Mouse (Mus musculus) midbrain, embryonic 10.5 days (tissue): ENCODE results near the gene Phf23. TPM values are rescaled to one million over a fixed set of nuclear protein-coding genes. Genes with fewer than 3 reads are reported as not detected.
A peak's percentile ranks its signal among the peaks of the same experiment; 100 is the strongest.
"Not testable (repeated sequence)": the region's sequence is repeated elsewhere in the genome, so short reads cannot be mapped to it uniquely, and the experiment has no call there.

Experiments used
- DNase-seq: peaks from one replicate; pipeline ENCODE4 v3.0.0-alpha.2; 2017; ENCODE audit warnings: low spot score
- H3K27ac ChIP-seq: fragments of 300-500 bp; sonication (generic); replicated peaks from 2 replicates; pipeline ENCODE4 v1.5.1; 2016; ENCODE audit warnings: mild to moderate bottlenecking
- H3K27me3 ChIP-seq: fragments of 300-500 bp; sonication (generic); 2 replicates; pipeline ENCODE4 v1.6.1; 2016; ENCODE audit warnings: low read depth, mild to moderate bottlenecking; ENCODE audit not compliant: poor library complexity, severe bottlenecking
- H3K36me3 ChIP-seq: fragments of 300-500 bp; sonication (generic); 2 replicates; pipeline ENCODE4 v1.6.1; 2016; ENCODE audit warnings: mild to moderate bottlenecking, moderate library complexity
- H3K4me1 ChIP-seq: fragments of 300-500 bp; sonication (generic); 2 replicates; pipeline ENCODE4 v1.6.1; 2016
- H3K4me3 ChIP-seq: fragments of 300-500 bp; sonication (generic); 2 replicates; pipeline ENCODE4 v1.5.1; 2016; ENCODE audit warnings: mild to moderate bottlenecking, moderate library complexity
- H3K9me3 ChIP-seq: fragments of 300-500 bp; sonication (generic); replicated peaks from 2 replicates; pipeline ENCODE4 v1.6.1; 2016; ENCODE audit warnings: mild to moderate bottlenecking
- WGBS: fragments of 180-500 bp; shearing (Covaris S2); methylation state at CpG from one replicate; pipeline ENCODE4 v1.1.7; 2016; 5-methylcytosine and 5-hydroxymethylcytosine counted together
- polyA plus RNA-seq: library from polyadenylated mRNA; unstranded; fragments of >200 nt; fragmentation: Nextera tagmentation; extraction: Ambion mirVana; gene quantifications from 2 replicates; pipeline ENCODE4 v1.2.1, GENCODE M21; 2016

Phf23 gene
- 95.1 and 96.3 TPM in 2 replicates for polyA plus RNA-seq

GRCm38 (mm10) chr11:69995391-69995960 lies at the start of gene Phf23:
Gene Phf23, plus strand, starts transcription at chr11:69995777.
- peak within 1 kb of the TSS; percentile 98 for H3K27ac ChIP-seq
- under 1% methylated on average over 36 of the region's 36 CpGs for WGBS
- no peaks in the 10 kb centered on the region for H3K27me3 ChIP-seq
- peak; percentile 99 for DNase-seq
- H3K9me3 ChIP-seq: no peaks in the 10 kb centered on the region
- peaks cover 50% of the 10 kb centered on the region for H3K36me3 ChIP-seq
- H3K4me1 ChIP-seq: peaks cover 53% of the 10 kb centered on the region
- peak within 1 kb of the TSS; percentile 97 for H3K4me3 ChIP-seq

- H3K27ac ChIP-seq: no peak overlapping the region
- H3K27me3 ChIP-seq: peaks cover 15% of the 10 kb centered on the region
- peak overlapping the region; percentile 56; the same call in 1 of the 2 replicates for H3K4me3 ChIP-seq
- no peaks in the 10 kb centered on the region for H3K9me3 ChIP-seq
- H3K4me1 ChIP-seq: peaks cover 33% of the 10 kb centered on the region
- H3K36me3 ChIP-seq: peaks cover 36% of the 10 kb centered on the region
- DNase-seq: no peak
- 93% methylated on average over 18 of the region's 18 CpGs for WGBS
These were observed 49.3 kb upstream of the Phf23 start for GRCm38 (mm10) chr11:69945997-69946891.

- 4% methylated on average over 29 of the region's 29 CpGs for WGBS
- H3K27me3 ChIP-seq: peaks cover 15% of the 10 kb centered on the region
- no peak for DNase-seq
- peaks cover 34% of the 10 kb centered on the region for H3K36me3 ChIP-seq
- H3K27ac ChIP-seq: peak overlapping the region; percentile 92
- H3K4me3 ChIP-seq: peak overlapping the region; percentile 56
- no peaks in the 10 kb centered on the region for H3K9me3 ChIP-seq
- H3K4me1 ChIP-seq: peaks cover 33% of the 10 kb centered on the region
These were observed 48.1 kb upstream of the Phf23 start for GRCm38 (mm10) chr11:69947337-69948065.

- WGBS: under 1% methylated on average over 34 of the region's 34 CpGs
- peak within 1 kb of the TSS; percentile 92 for H3K27ac ChIP-seq
- H3K9me3 ChIP-seq: no peaks in the 10 kb centered on the region
- DNase-seq: peak; percentile 97
- peak within 1 kb of the TSS; percentile 56 for H3K4me3 ChIP-seq
- peaks cover 27% of the 10 kb centered on the region for H3K36me3 ChIP-seq
- peaks cover 15% of the 10 kb centered on the region for H3K27me3 ChIP-seq
- H3K4me1 ChIP-seq: peaks cover 33% of the 10 kb centered on the region
These were observed 47.4 kb upstream of the Phf23 start, which contains the start of gene Slc2a4 for GRCm38 (mm10) chr11:69948066-69948762. Gene Slc2a4, minus strand, starts transcription at chr11:69948188.

- Histone ChIP-seq H3K27ac (peak overlapping the region; percentile 92), H3K4me1 (peaks cover 33% of the 10 kb centered on the region), H3K9me3 (no peaks in the 10 kb centered on the region), H3K36me3 (peaks cover 26% of the 10 kb centered on the region), H3K27me3 (peaks cover 15% of the 10 kb centered on the region), H3K4me3 (peak overlapping the region; percentile 56)
- peak; percentile 90 for DNase-seq
- 0% methylated on average over 14 of the region's 14 CpGs for WGBS
These were observed 46.8 kb upstream of the Phf23 start for GRCm38 (mm10) chr11:69948763-69949150.

- 0 out of 2 replicates have a peak, but pooled peaks cover 5% of the 10 kb centered on the region for H3K36me3 ChIP-seq
- H3K27ac ChIP-seq: no peak overlapping the region
- H3K9me3 ChIP-seq: no peaks in the 10 kb centered on the region
- no peak for DNase-seq
- H3K4me3 ChIP-seq: no peak overlapping the region
- H3K4me1 ChIP-seq: peaks cover 33% of the 10 kb centered on the region
- peaks cover 15% of the 10 kb centered on the region for H3K27me3 ChIP-seq
- 46% methylated on average over 4 of the region's 4 CpGs for WGBS
These were observed 44.6 kb upstream of the Phf23 start for GRCm38 (mm10) chr11:69950807-69951459.

- peaks cover 21% of the 10 kb centered on the region for H3K4me1 ChIP-seq
- WGBS: 31% methylated on average over 1 of the region's 1 CpGs
These were observed 43.3 kb upstream of the Phf23 start for GRCm38 (mm10) chr11:69952274-69952673.

GRCm38 (mm10) chr11:69953267-69953915 lies 42.2 kb upstream of the Phf23 start:
- DNase-seq: no peak

More at GRCm38 (mm10) chr11:69952274-69952673, 43.3 kb upstream of the Phf23 start:
- DNase-seq: no peak
- Histone ChIP-seq H3K27ac (no peak overlapping the region), H3K27me3 (peaks cover 4% of the 10 kb centered on the region), H3K9me3 (no peaks in the 10 kb centered on the region), H3K36me3 (no peaks in the 10 kb centered on the region), H3K4me3 (no peak overlapping the region)

GRCm38 (mm10) chr11:69955618-69956017 lies 40.0 kb upstream of the Phf23 start:
- not testable (repeated sequence) for H3K36me3 ChIP-seq, H3K9me3 ChIP-seq, H3K27me3 ChIP-seq, DNase-seq, H3K4me3 ChIP-seq, H3K4me1 ChIP-seq, H3K27ac ChIP-seq
- WGBS: 83% methylated on average over 4 of the region's 4 CpGs

More at GRCm38 (mm10) chr11:69953267-69953915, 42.2 kb upstream of the Phf23 start:
- Histone ChIP-seq H3K9me3 (no peaks in the 10 kb centered on the region), H3K4me1 (peaks cover 10% of the 10 kb centered on the region), H3K27ac (no peak overlapping the region), H3K27me3 (no peaks in the 10 kb centered on the region; the same call in none of the 2 replicates), H3K4me3 (no peak overlapping the region), H3K36me3 (no peaks in the 10 kb centered on the region)
- 66% methylated on average over 11 of the region's 11 CpGs for WGBS

- Histone ChIP-seq H3K4me3 (no peak overlapping the region), H3K9me3 (no peaks in the 10 kb centered on the region), H3K27ac (no peak overlapping the region), H3K36me3 (no peaks in the 10 kb centered on the region), H3K4me1 (no peaks in the 10 kb centered on the region), H3K27me3 (no peaks in the 10 kb centered on the region; the same call in none of the 2 replicates)
- DNase-seq: no peak
- 73% methylated on average over 1 of the region's 1 CpGs for WGBS
These were observed 39.4 kb upstream of the Phf23 start for GRCm38 (mm10) chr11:69956218-69956617.

- H3K27ac ChIP-seq: no peak overlapping the region
- peaks cover 7% of the 10 kb centered on the region for H3K4me1 ChIP-seq
- H3K27me3 ChIP-seq: peaks cover 43% of the 10 kb centered on the region
- H3K36me3 ChIP-seq: no peaks in the 10 kb centered on the region
- DNase-seq: no peak
- 23% methylated on average over 5 of the region's 5 CpGs for WGBS
- no peak overlapping the region for H3K4me3 ChIP-seq
- H3K9me3 ChIP-seq: no peaks in the 10 kb centered on the region
These were observed 35.0 kb upstream of the Phf23 start for GRCm38 (mm10) chr11:69960616-69961015.
